Mouse (Mus musculus): ENCODE measurements at regions not wholly inside any gene's neighbourhood (a gene's known extent, or its start where the extent isn't known, plus 50 kb on each side); places are given as distances from the start of the nearest gene placed in this dataset.

- TF ChIP-seq CTCF (IDR thresholded peaks at IDR 0.05; ENCODE audit: low read depth, low read length) (no peak), TAL1 (conservative IDR thresholded peaks at IDR 0.05; ENCODE audit: low read depth, low read length) (no peak), GATA1 (IDR thresholded peaks at IDR 0.05; ENCODE audit: borderline replicate concordance, low read length) (no peak), GATA2 (IDR thresholded peaks at IDR 0.05; ENCODE audit: borderline replicate concordance, low read depth, low read length) (no peak)
Observed at GRCm38 (mm10) chr3:52801446-52801845, 215.6 kb downstream of the Cog6 start.
